Mouse (Mus musculus): Measurements from ENCODE around the gene Dpp4.

Dpp4 gene

DNA sequence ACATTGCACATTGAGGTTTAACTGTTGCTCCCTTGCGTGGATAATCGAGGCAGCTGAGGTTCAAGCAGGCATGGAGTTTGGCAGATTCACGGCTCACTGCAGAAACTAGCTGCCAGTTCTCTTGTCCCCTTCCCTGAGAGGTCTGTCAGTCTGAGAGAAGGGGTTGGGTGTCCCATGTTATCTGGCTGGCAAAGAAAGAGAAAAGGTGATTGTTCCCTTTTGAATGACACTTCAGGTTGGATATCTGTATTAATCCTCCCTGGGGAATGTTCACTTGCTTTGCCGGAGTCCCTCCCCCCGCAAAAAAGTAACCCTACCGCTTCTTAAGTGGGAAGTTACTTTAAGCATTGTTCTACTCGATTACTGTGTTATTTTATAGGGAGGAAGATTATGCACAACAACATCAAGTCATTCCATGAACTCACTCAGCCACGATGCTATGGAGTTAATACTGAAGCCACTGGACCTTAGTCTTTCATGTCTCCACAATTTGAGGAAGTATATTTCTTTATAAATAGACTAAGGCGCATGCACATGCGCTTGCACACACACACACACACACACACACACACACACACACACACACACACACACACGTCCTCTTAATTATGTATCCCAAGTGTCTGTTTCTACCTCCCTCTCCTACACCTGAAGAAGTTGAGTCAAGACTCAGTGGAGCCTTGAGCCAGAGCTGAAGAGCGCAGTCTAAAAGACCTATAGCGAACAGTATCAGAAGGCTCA lies at the start of gene Dpp4:
Dpp4 (minus strand) TSS at position 151 of the 741 bp plus-strand sequence.
- no peak for DNase-seq (ENCODE audit: low spot score in 2 of 2)

- DNase-seq (ENCODE audit: low spot score in 2 of 2): no peak
Observed at GRCm38 (mm10) chr2:62460815-62461450, 48.9 kb upstream of the Dpp4 start.

GRCm38 (mm10) chr2:62460231-62460710 lies 48.2 kb upstream of the Dpp4 start:
- DNase-seq (ENCODE audit: low spot score in 2 of 2): peak in 1 of 2 experiments; percentile 32

DNA sequence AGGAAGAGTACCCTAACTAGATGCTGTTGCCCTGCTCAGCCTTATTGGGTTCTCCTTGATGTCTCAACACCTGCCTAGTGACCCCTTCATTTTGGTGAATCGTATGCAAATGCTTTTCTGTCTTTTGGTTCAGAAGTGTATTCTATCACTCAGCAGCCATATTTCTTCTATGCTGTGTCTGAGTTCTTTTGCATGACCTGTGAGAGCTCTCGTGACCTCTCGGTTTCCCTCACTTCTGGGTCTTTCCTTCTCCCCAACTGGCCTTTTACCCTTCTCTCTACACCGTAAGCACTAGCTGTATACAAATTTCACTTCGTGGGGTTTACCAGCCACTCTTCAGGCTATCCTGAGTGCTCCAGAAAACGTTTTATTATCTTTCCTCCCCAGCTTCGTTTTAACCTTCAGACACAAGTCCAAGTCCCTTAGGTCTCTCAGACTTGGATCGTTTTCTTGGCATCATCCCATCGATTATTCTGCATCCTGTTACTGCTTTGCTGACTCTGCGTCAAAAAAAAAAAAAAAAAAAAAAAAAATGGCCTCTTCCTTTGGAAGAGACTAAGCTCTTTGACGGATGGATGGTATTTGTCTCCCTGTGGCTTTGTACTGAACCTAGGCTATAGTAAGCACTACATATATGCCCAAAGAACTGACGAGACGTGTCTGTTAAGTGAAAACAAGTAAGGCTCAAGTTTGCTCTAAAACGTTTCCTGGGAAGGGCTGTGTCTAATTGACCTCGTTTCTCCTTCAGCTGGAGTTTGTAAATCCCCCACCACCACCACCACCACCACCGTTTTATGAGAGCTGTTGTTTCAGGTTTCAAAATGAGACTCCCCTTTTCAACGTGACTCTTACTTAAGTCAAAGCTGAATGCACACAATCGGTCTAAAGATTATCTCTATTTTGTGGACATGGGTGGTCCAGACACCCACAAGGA lies 47.5 kb upstream of the Dpp4 start:
- no peak for DNase-seq (ENCODE audit: low spot score in 2 of 2)

DNA sequence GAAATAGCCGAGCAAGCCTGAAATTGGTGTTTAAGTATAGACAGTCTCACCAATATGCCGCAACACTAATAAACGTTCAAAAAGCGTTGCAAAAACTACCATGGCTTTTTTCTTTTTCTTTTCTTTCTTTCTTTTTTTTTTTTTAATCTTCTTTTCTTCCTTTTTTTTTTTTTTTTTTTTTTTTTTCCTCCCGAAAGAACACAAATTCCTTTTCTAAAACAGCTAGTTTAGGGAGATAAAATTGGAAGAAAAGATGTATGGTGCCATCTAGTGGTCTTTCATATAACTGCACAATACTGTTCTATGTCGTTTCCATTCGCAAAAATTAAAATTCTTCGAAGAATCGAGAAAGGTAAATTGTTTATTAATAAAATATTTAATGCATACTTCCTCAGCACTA lies 46.0 kb upstream of the Dpp4 start:
- DNase-seq (ENCODE audit: low spot score in 2 of 2): no peak

GRCm38 (mm10) chr2:62454991-62455390 lies 43.0 kb upstream of the Dpp4 start:
- no peak for DNase-seq (ENCODE audit: low spot score in 2 of 2)

DNA sequence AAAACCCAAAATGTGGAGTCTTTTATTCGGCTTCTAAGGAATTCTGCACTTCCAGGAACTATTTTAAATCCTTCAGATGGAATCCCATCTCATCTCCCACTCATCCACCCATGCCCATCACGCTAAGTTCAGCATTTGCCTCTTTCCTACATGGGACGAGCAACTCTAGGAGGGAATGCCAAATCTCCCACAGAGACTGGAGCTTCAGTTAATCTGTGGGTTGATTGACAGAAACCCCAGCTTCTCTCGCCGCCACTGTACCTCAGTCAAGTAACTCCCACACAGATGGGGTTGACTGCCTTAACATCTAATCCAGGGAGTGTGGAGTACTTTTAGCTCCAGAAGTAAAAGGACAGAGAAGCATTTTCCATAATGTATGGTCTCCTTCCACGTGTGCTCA lies 42.0 kb upstream of the Dpp4 start:
- peak; percentile 38 to 42 for DNase-seq (ENCODE audit: low spot score in 2 of 2)

DNA sequence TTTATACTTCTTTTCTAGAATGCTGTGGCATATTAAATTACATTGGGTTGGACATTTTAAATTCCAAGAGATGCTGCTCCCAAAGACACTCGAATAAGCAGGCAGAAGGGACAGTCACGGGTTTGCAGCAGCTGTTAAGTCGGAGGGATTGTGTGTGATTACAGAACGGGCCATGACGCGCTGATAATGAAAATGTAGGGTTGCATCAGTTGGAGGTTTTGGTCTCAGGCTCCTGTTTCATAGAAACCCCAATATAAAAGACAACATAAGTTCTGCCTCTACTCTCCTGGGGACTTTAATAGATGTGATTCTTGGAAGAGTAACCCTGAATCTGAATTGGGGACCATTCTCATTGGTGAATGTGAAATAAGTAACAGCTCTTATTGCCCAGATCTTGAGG lies 38.3 kb upstream of the Dpp4 start:
- no peak for DNase-seq (ENCODE audit: low spot score in 2 of 2)

- no peak for DNase-seq (ENCODE audit: low spot score in 2 of 2)
Observed at GRCm38 (mm10) chr2:62449692-62450346, 37.8 kb upstream of the Dpp4 start.

DNA sequence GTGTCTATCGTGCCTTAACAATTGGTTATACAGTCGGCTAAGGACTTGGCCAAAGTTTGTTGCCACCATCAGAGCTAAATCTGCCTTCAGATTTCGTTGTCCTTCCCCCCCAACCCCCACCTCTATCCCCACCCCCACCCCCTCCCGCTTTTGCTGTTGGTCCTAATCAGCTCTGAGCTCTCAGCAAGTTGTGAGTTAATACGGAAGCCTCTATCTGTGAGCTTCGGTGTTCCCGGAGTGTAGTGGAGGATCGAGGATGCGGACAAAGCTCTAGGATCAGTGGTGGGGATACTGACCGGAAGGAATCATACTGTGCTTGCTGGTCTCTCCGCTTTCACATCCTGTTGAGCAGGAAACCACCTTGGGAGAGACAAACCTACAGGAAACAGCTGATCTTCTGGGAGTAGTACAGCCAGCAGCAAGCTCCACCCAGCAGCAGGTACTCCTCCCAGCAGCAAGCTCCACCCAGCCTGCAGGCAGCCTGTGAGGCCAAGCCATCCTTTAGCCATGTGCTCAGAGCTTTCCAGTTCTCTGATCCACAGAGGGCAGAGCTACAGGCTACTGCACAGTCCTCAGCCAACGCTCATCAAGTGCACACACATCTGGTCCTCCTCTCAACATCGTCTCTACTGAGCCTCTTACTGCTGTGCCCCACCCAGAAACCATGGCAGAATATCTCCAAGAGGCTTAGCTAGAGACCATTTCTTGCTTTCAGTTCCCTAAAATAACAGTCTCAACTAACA lies 28.9 kb upstream of the Dpp4 start:
- DNase-seq (ENCODE audit: low spot score in 2 of 2): no peak

- no peak for DNase-seq (ENCODE audit: low spot score in 2 of 2)
Observed at GRCm38 (mm10) chr2:62440083-62440482, 28.1 kb upstream of the Dpp4 start.

DNA sequence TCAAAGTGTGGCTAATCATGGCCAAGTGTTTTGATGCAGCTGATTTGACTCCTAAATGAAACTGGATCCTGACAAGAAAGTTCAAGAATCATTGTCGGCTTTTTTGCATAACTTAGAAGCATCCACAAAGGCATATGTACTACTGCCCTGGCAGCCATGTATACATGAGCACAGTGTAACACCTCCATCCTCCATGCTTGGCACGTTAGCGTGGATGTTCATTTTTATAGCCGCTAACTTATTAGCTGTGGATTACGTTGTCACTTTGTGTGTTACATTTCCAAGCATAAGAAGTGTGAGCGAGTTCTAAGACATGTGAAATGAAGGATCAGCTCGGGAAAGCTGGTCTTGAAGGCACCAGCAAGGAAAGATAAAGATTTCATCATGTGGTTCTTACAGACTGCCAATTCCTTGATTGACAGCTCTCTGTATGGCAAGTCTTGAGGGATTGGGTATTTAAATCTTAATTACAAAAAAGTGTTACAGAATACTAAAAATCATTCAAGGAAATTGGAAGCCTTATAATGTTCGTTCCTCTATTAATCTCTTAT lies 19.3 kb upstream of the Dpp4 start:
- no peak for DNase-seq (ENCODE audit: low spot score in 2 of 2)

DNA sequence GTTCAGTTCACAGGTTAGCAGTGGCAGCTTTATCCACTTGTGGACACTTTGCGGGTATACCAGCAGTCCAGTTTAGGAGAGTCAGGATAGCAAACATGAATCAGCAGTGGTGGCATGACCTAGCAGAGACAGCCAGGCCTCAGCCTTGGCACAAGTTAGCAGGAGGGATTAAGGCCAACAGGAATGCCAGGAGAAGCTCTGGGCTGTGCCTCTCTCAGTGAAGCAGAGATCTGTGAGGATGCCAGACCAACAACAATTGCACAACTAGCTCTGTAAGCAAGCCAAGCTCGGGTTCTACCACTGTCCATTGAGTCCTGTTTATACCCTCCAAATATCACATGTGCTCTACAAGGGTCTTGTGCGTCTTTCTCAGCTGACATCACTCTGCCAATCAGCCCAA lies 13.9 kb upstream of the Dpp4 start:
- no peak for DNase-seq (ENCODE audit: low spot score in 2 of 2)

- no peak for DNase-seq (ENCODE audit: low spot score in 2 of 2)
Observed at GRCm38 (mm10) chr2:62423343-62423776, 11.3 kb upstream of the Dpp4 start.

- DNase-seq (ENCODE audit: low spot score in 2 of 2): no peak
Observed at GRCm38 (mm10) chr2:62422515-62423342, 10.7 kb upstream of the Dpp4 start.

DNA sequence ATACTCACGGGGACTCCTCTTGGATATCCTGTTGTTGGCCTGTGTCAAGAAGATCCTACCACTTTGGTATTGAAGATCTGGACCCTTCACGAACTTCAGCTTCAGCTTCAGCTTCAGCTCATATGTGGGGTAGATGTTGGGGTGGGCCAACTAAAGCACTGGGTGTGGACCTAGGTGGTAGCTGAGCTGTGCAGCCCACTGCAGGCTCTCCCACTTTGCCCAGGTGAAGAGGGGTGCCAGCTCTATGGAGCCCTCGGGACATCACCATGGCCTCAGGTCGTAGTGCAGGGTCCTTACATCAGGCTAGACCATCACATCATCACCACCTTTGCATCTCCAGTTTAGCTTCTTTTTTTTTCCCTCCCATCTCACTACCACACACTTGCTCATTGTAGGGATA lies 9.2 kb upstream of the Dpp4 start:
- no peak for DNase-seq (ENCODE audit: low spot score in 2 of 2)

DNA sequence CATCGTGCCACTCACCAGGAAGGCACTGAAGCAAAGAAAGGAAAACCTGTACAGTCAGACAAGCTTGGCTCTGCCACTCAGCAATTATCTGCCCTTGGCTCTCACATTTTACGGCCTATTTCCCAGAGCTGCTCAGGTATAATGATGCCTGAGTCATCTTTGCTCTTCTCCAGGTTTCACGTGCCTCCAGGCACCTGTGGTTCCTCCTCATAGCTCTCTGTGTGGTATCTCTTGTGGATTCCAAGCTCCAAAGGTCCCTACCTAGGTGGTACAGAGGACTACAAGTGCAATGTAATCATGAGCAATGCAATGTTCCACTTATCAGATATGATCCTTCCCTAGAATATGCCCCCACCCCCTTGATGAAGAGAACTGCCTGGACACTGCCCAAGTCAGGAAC lies 8.0 kb upstream of the Dpp4 start:
- no peak for DNase-seq (ENCODE audit: low spot score in 2 of 2)

DNA sequence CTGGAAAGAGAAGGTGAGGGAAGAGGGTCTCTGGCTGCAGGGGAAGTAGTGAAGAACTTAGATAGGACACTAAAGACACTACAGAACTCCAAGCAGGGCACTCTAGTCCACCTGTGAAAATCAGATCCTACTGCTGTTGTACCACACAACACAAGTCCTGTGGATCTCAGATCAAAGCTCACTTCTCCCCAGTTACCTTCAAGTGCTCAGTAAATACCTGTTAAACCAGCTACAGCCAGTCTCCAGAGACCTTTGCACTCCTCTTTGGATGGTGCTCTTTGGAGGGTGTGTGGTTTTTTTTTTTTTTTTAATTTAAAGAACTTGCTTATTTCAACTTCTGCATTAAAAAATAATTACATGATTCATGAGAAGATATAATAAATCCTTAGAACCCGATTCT lies 5.2 kb upstream of the Dpp4 start:
- no peak for DNase-seq (ENCODE audit: low spot score in 2 of 2)

DNA sequence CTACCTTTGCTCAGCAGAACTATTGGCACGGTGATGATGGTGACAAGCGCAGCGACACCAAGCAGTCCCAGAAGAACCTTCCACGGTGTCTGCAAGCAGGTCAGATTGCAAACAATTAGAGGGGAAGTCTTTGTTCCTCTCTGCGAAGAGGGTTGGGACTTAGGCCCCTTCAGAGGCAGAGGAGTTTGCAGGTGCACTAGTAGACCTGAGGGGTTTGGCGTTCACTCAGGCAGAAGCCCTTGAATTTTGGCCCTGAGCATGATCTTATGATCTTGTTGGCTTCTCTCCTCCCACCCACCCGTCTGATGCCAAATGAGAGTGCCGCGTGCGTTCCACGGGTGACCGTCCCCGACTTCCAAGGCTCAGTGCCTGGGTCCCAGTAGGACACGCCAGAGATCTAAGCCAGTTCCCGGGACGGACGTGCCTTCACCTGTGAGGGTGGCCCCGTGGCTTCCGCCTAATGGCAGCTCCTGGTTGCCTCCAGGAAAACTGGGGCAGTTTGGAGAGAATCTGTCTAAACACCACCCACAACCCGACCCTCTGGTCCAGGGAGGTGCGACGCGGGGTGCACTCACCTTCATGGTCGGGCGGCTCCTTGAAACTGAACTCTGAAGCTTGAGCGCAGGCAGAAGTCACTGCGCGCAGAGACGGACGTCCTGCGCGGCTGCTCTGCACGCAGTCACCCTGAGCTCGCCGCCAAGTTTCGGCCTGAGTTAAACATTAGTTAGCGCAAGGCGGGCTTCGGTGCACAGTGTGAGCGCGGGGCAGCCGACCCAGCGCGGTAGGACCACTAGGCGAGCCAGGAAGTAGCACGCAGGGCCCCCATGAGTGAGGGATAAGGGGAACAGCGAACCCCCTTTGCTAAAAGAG lies 585 bp downstream of the Dpp4 start:
- DNase-seq (ENCODE audit: low spot score in 2 of 2): no peak
